Mouse (Mus musculus) kidney, adult 2 months (tissue): ENCODE data around the gene Zfp963.

Experiments
- CTCF ChIP-seq: fragments of 200-500 bp; conservative IDR thresholded peaks from 2 replicates; pipeline ENCODE4 v1.5.1; 2011; ENCODE audit warnings: low read depth, mild to moderate bottlenecking, control low read depth, low read length, moderate library complexity, mixed read lengths; ENCODE audit not compliant: insufficient read depth, insufficient read length
- POLR2A ChIP-seq: fragments of 200-500 bp; IDR thresholded peaks from one replicate; pipeline ENCODE4 v1.6.1; 2011; ENCODE audit warnings: low read depth, low read length, control low read depth

- TF ChIP-seq POLR2A, result no peak
- TF ChIP-seq CTCF, result no peak
These were observed 27.3 kb upstream of the Zfp963 start for GRCm38 (mm10) chr8:69777111-69777510.
